Mouse (Mus musculus) heart, embryonic 16.5 days (tissue): ENCODE results near the gene Zfp398. TPM values are rescaled to one million over a fixed set of nuclear protein-coding genes. Genes with fewer than 3 reads are reported as not detected.

Source experiments
- ATAC-seq: fragments of 200-750 bp; cut with Nextera tagmentation; replicated peaks from 2 replicates; pipeline ENCODE4 v1.8.0; 2017; ENCODE audit warnings: moderate number of reproducible peaks; ENCODE audit not compliant: insufficient read depth, low FRiP score; ENCODE audit errors: extremely low read depth
- H3K27ac ChIP-seq: fragments of 300-500 bp; sonication (generic); 2 replicates; pipeline ENCODE4 v1.5.1; 2014; ENCODE audit warnings: mild to moderate bottlenecking, low read length, control low read depth, moderate library complexity
- H3K27me3 ChIP-seq: fragments of 300-500 bp; sonication (generic); 2 replicates; pipeline ENCODE4 v1.6.1; 2014; ENCODE audit warnings: low read length, mixed read lengths; ENCODE audit not compliant: control insufficient read depth, insufficient read depth
- H3K36me3 ChIP-seq: fragments of 300-500 bp; sonication (generic); 2 replicates; pipeline ENCODE4 v1.6.1; 2014; ENCODE audit not compliant: control insufficient read depth, insufficient read depth
- H3K4me1 ChIP-seq: fragments of 300-500 bp; sonication (generic); 2 replicates; pipeline ENCODE4 v1.6.1; 2014; ENCODE audit warnings: low read length, mixed read lengths; ENCODE audit not compliant: control insufficient read depth, insufficient read depth
- H3K4me2 ChIP-seq: fragments of 300-500 bp; sonication (generic); 2 replicates; pipeline ENCODE4 v1.6.1; 2014; ENCODE audit warnings: low read depth, mild to moderate bottlenecking, control low read depth, low read length
- H3K4me3 ChIP-seq: fragments of 300-500 bp; sonication (generic); 2 replicates; pipeline ENCODE4 v1.5.1; 2014; ENCODE audit warnings: mild to moderate bottlenecking, control low read depth, low read length
- H3K9ac ChIP-seq: fragments of 300-500 bp; sonication (generic); 2 replicates; pipeline ENCODE4 v1.6.1; 2014; ENCODE audit warnings: low read length, control low read depth
- H3K9me3 ChIP-seq: fragments of 300-500 bp; sonication (generic); replicated peaks from 2 replicates; pipeline ENCODE4 v1.6.1; 2016; ENCODE audit warnings: low read length; ENCODE audit not compliant: control insufficient read depth
- WGBS: fragments of 180-500 bp; shearing (Covaris S2); extraction: QIAGEN DNeasy Blood & Tissue Kit; methylation state at CpG from one replicate; pipeline ENCODE4 v1.1.7; 2014; 5-methylcytosine and 5-hydroxymethylcytosine counted together
- polyA plus RNA-seq: library from polyadenylated mRNA; unstranded; fragments of >200 nt; fragmentation: Nextera tagmentation; extraction: Ambion mirVana; gene quantifications from 2 replicates; pipeline ENCODE4 v1.2.1, GENCODE M21; 2015

Zfp398 gene
- polyA plus RNA-seq, 1 experiment from 2014 or later, result 4.7 TPM

- ATAC-seq, result no peak
- Histone ChIP-seq H3K36me3 (no peaks in the 10 kb centered on the region), H3K27ac (no peak overlapping the region), H3K4me3 (no peak overlapping the region), H3K9me3 (no peaks in the 10 kb centered on the region), H3K4me1 (peaks cover 4% of the 10 kb centered on the region; the same call in 1 of the 2 replicates), H3K4me2 (no peak overlapping the region), H3K9ac (no peak overlapping the region), H3K27me3 (no peaks in the 10 kb centered on the region)
- WGBS, result 88% methylated on average over 8 of the region's 8 CpGs
These were observed 16.7 kb upstream of the Zfp398 start for GRCm38 (mm10) chr6:47818721-47819120.

GRCm38 (mm10) chr6:47819626-47820325 lies 15.7 kb upstream of the Zfp398 start:
- WGBS, result 90% methylated on average over 23 of the region's 23 CpGs
- no peak for ATAC-seq
- no peaks in the 10 kb centered on the region for H3K36me3 ChIP-seq
- H3K4me2 ChIP-seq, result no peak overlapping the region
- H3K4me1 ChIP-seq, result no peaks in the 10 kb centered on the region
- H3K9ac ChIP-seq, result no peak overlapping the region
- H3K4me3 ChIP-seq, result no peak overlapping the region
- no peaks in the 10 kb centered on the region for H3K9me3 ChIP-seq
- no peak overlapping the region for H3K27ac ChIP-seq
- no peaks in the 10 kb centered on the region for H3K27me3 ChIP-seq

- no peak for ATAC-seq
- no peaks in the 10 kb centered on the region for H3K4me1 ChIP-seq
- no peak overlapping the region for H3K27ac ChIP-seq
- no peak overlapping the region for H3K4me3 ChIP-seq
- H3K36me3 ChIP-seq, result no peaks in the 10 kb centered on the region
- H3K4me2 ChIP-seq, result no peak overlapping the region
- no peaks in the 10 kb centered on the region for H3K9me3 ChIP-seq
- no peak overlapping the region for H3K9ac ChIP-seq
- no peaks in the 10 kb centered on the region for H3K27me3 ChIP-seq
- WGBS, result 83% methylated on average over 5 of the region's 5 CpGs
These were observed 14.2 kb upstream of the Zfp398 start for GRCm38 (mm10) chr6:47821236-47821635.

- Histone ChIP-seq H3K27ac (no peak overlapping the region), H3K4me3 (no peak overlapping the region), H3K36me3 (no peaks in the 10 kb centered on the region), H3K9ac (no peak overlapping the region), H3K9me3 (no peaks in the 10 kb centered on the region), H3K4me1 (no peaks in the 10 kb centered on the region), H3K4me2 (no peak overlapping the region), H3K27me3 (no peaks in the 10 kb centered on the region)
- ATAC-seq, result no peak
- 90% methylated on average over 6 of the region's 6 CpGs for WGBS
These were observed 13.7 kb upstream of the Zfp398 start for GRCm38 (mm10) chr6:47821776-47822175.

GRCm38 (mm10) chr6:47824241-47824640 lies 11.2 kb upstream of the Zfp398 start:
- Histone ChIP-seq H3K4me3 (no peak overlapping the region), H3K4me1 (no peaks in the 10 kb centered on the region), H3K36me3 (no peaks in the 10 kb centered on the region), H3K9me3 (no peaks in the 10 kb centered on the region), H3K4me2 (no peak overlapping the region), H3K27ac (no peak overlapping the region), H3K9ac (no peak overlapping the region), H3K27me3 (no peaks in the 10 kb centered on the region)
- WGBS, result 58% methylated on average over 2 of the region's 2 CpGs
- ATAC-seq, result no peak

GRCm38 (mm10) chr6:47827462-47827861 lies 8.0 kb upstream of the Zfp398 start:
- H3K36me3 ChIP-seq, result no peaks in the 10 kb centered on the region
- no peaks in the 10 kb centered on the region for H3K27me3 ChIP-seq
- no peak for ATAC-seq
- peaks cover 4% of the 10 kb centered on the region; the same call in 1 of the 2 replicates for H3K4me1 ChIP-seq
- no peak overlapping the region for H3K4me3 ChIP-seq
- 87% methylated on average over 4 of the region's 4 CpGs for WGBS
- H3K4me2 ChIP-seq, result no peak overlapping the region
- H3K27ac ChIP-seq, result no peak overlapping the region
- no peak overlapping the region for H3K9ac ChIP-seq
- no peaks in the 10 kb centered on the region for H3K9me3 ChIP-seq

GRCm38 (mm10) chr6:47828950-47829349 lies 6.5 kb upstream of the Zfp398 start:
- no peak for ATAC-seq
- WGBS, result 33% methylated on average over 1 of the region's 1 CpGs

GRCm38 (mm10) chr6:47830104-47831078 lies 5.1 kb upstream of the Zfp398 start, which contains the start of gene Zfp786:
TSS of gene Zfp786 (minus strand) at chr6:47830867.
- H3K4me3 ChIP-seq, result peak within 1 kb of the TSS; percentile 77
- peak within 1 kb of the TSS; percentile 81 for H3K9ac ChIP-seq
- H3K36me3 ChIP-seq, result no peaks in the 10 kb centered on the region
- H3K27ac ChIP-seq, result no peak within 1 kb of the TSS
- peak within 1 kb of the TSS; percentile 71 for H3K4me2 ChIP-seq
- 2% methylated on average over 62 of the region's 64 CpGs for WGBS
- H3K4me1 ChIP-seq, result peaks cover 4% of the 10 kb centered on the region; the same call in 1 of the 2 replicates
- no peaks in the 10 kb centered on the region for H3K9me3 ChIP-seq
- H3K27me3 ChIP-seq, result no peaks in the 10 kb centered on the region
- ATAC-seq, result peak; percentile 87

More at GRCm38 (mm10) chr6:47828950-47829349, 6.5 kb upstream of the Zfp398 start:
- Histone ChIP-seq H3K27ac (no peak overlapping the region), H3K4me1 (peaks cover 4% of the 10 kb centered on the region; the same call in 1 of the 2 replicates), H3K36me3 (no peaks in the 10 kb centered on the region), H3K4me3 (no peak overlapping the region), H3K27me3 (no peaks in the 10 kb centered on the region), H3K4me2 (no peak overlapping the region), H3K9ac (no peak overlapping the region), H3K9me3 (no peaks in the 10 kb centered on the region)

GRCm38 (mm10) chr6:47832220-47832619 lies 3.2 kb upstream of the Zfp398 start:
- ATAC-seq, result no peak
- H3K27me3 ChIP-seq, result no peaks in the 10 kb centered on the region
- no peak overlapping the region for H3K9ac ChIP-seq
- 83% methylated on average over 1 of the region's 1 CpGs for WGBS
- no peak overlapping the region for H3K27ac ChIP-seq
- H3K4me2 ChIP-seq, result no peak overlapping the region
- H3K4me1 ChIP-seq, result peaks cover 9% of the 10 kb centered on the region
- no peak overlapping the region for H3K4me3 ChIP-seq
- no peaks in the 10 kb centered on the region for H3K36me3 ChIP-seq
- no peaks in the 10 kb centered on the region for H3K9me3 ChIP-seq
